Mouse (Mus musculus) heart, adult 2 months (tissue): Measurements from ENCODE around the gene Ptpru. TPM values are rescaled to one million over a fixed set of nuclear protein-coding genes. Genes with fewer than 3 reads are reported as not detected.

Experiments used
- DNase-seq, 2 experiments: peaks; one replicate each; pipeline ENCODE4 v3.0.0; 2021
- H3K27ac ChIP-seq: fragments of 200-600 bp; 2 replicates; pipeline ENCODE4 v1.8.1; 2022
- H3K27me3 ChIP-seq: fragments of 200-500 bp; 2 replicates; pipeline ENCODE4 v1.6.1; 2012; ENCODE audit warnings: mild to moderate bottlenecking, low read length, inconsistent platforms, mixed read lengths; ENCODE audit not compliant: control insufficient read depth, insufficient read depth
- H3K36me3 ChIP-seq: fragments of 200-500 bp; 2 replicates; pipeline ENCODE4 v1.6.1; 2012; ENCODE audit warnings: low read length, inconsistent platforms; ENCODE audit not compliant: control insufficient read depth, insufficient read depth
- H3K4me1 ChIP-seq: fragments of 200-500 bp; 2 replicates; pipeline ENCODE4 v1.6.1; 2011; ENCODE audit warnings: low read length; ENCODE audit not compliant: control insufficient read depth, insufficient read depth
- H3K4me3 ChIP-seq: fragments of 200-600 bp; 2 replicates; pipeline ENCODE4 v1.8.1; 2022
- H3K79me2 ChIP-seq: fragments of 200-500 bp; replicated peaks from 2 replicates; pipeline ENCODE4 v1.6.1; 2012; ENCODE audit warnings: mild to moderate bottlenecking, inconsistent platforms, low read length, moderate library complexity, mixed read lengths; ENCODE audit not compliant: control insufficient read depth, insufficient read depth
- H3K9ac ChIP-seq: fragments of 200-500 bp; 2 replicates; pipeline ENCODE4 v1.6.1; 2012; ENCODE audit warnings: low read depth, mild to moderate bottlenecking, control low read depth, inconsistent platforms, low read length, mixed read lengths
- CTCF ChIP-seq: fragments of 200-600 bp; IDR thresholded peaks from 2 replicates; pipeline ENCODE4 v1.8.1; 2022; ENCODE audit warnings: antibody characterized with exemption, mild to moderate bottlenecking, moderate library complexity
- EP300 ChIP-seq: fragments of 200-500 bp; IDR thresholded peaks from 2 replicates; pipeline ENCODE4 v1.6.1; 2011; ENCODE audit warnings: low read depth, low read length, control low read depth; ENCODE audit not compliant: insufficient read depth
- POLR2A ChIP-seq: fragments of 200-500 bp; IDR thresholded peaks from 2 replicates; pipeline ENCODE4 v1.6.1; 2011; ENCODE audit warnings: mild to moderate bottlenecking, low read depth, low read length, control low read depth; ENCODE audit not compliant: insufficient read depth
- WGBS: fragments of 180-500 bp; shearing (Covaris S2); methylation state at CpG from one replicate; pipeline ENCODE4 v1.1.7; 2018; 5-methylcytosine and 5-hydroxymethylcytosine counted together
- intact Hi-C: fragments of 180-260 bp; cut with DNase I; formaldehyde crosslinking; loops from one replicate; pipeline ENCODE4 v1.15.1; 2025
- long read RNA-seq: library from polyadenylated mRNA; stranded (forward); transcript quantifications from one replicate; pipeline ENCODE4 v2.0.0, GENCODE M21; 2021
- polyA plus RNA-seq: library from polyadenylated mRNA; depleted of rRNA; stranded (reverse); fragments of >200 nt; gene quantifications from 2 replicates; pipeline ENCODE4 v1.2.3, GENCODE M21; 2012; rRNA removed
- total RNA-seq, 2 experiments: library from RNA; stranded (reverse); gene quantifications; 2 replicates each; pipeline ENCODE4 v1.2.3; 2021

The Ptpru gene
- 1 to 10 TPM; 4.3 to 5.7 TPM for total RNA-seq
- polyA plus RNA-seq, result 4.2 and 5.5 TPM in 2 replicates
- long read RNA-seq, full-length matches to known transcripts, result 1 of 3 reads
- long read RNA-seq, partial matches to known transcripts, result 1 of 3 reads
- long read RNA-seq, other reads (novel, unspliced or antisense), result 1 of 3 reads

- Histone ChIP-seq H3K27me3 (peaks cover 2% of the 10 kb centered on the region; the same call in 1 of the 2 replicates), H3K4me1 (peaks cover 1% of the 10 kb centered on the region; the same call in 1 of the 2 replicates), H3K36me3 (no peaks in the 10 kb centered on the region), H3K9ac (peak within 1 kb of the TSS; percentile 66), H3K27ac (peak within 1 kb of the TSS; percentile 4; the same call in 1 of the 2 replicates), H3K4me3 (peak within 1 kb of the TSS; percentile 65), H3K79me2 (no peaks in the 10 kb centered on the region)
- 1% methylated on average over 70 of the region's 72 CpGs for WGBS
- peak; percentile 92 to 99 for DNase-seq
- TF ChIP-seq CTCF, result peak; percentile 100; the same call in 1 of the 2 replicates
- no peak for TF ChIP-seq POLR2A
- TF ChIP-seq EP300, result 0 out of 2 replicates have a peak, but pooled peaks have one; percentile 70
- intact Hi-C loops, result loop anchor here (1.0 to 2.0 kb wide), 4 partner anchors 115 to 878 kb away; no protein-coding TSS in a partner anchor
Measured at GRCm38 (mm10) chr4:131837872-131838524, at the start of gene Ptpru. Gene Ptpru (minus strand): TSS chr4:131838288.

DNA sequence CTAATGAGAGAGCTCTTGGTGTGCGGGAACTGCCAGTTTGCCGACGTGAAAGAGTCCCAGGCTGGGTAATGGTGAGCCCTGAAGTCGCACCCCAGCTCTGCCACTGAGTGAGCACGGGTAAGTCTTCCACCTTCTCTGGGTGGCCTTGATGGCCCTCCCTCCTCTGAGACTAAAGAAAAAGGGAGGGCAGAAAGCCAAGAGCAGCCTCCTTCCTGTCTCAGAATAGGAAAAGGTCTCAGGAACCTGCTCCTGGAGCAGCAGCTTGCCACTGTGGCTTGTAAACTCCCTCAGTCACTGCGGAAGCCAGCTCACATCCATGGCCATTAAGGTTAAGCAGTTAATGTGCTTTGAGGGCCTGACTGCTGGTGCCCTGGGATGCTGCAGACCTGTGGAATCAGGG lies 47.3 kb upstream of the Ptpru start:
- H3K4me3 ChIP-seq, result no peak overlapping the region
- TF ChIP-seq POLR2A, result no peak
- no peak for TF ChIP-seq EP300
- no peak for TF ChIP-seq CTCF
- DNase-seq, result peak in 1 of 2 experiments; percentile 39
- H3K36me3 ChIP-seq, result peaks cover 39% of the 10 kb centered on the region
- H3K79me2 ChIP-seq, result peaks cover 12% of the 10 kb centered on the region
- WGBS, result 39% methylated on average over 6 of the region's 6 CpGs
- no peak overlapping the region for H3K9ac ChIP-seq
- H3K27ac ChIP-seq, result peak overlapping the region; percentile 26
- H3K4me1 ChIP-seq, result peaks cover 33% of the 10 kb centered on the region
- intact Hi-C loops, result no loop called here
- H3K27me3 ChIP-seq, result no peaks in the 10 kb centered on the region

- peak in 1 of 2 experiments; percentile 29 for DNase-seq
- Histone ChIP-seq H3K4me3 (no peak overlapping the region), H3K36me3 (peaks cover 47% of the 10 kb centered on the region), H3K27ac (no peak overlapping the region), H3K9ac (no peak overlapping the region), H3K27me3 (no peaks in the 10 kb centered on the region), H3K4me1 (peaks cover 38% of the 10 kb centered on the region), H3K79me2 (peaks cover 14% of the 10 kb centered on the region)
- WGBS, result 34% methylated on average over 6 of the region's 6 CpGs
- TF ChIP-seq EP300 (no peak), POLR2A (no peak), CTCF (no peak)
- intact Hi-C loops, result no loop called here
Measured at GRCm38 (mm10) chr4:131883571-131883970, 45.5 kb upstream of the Ptpru start.

DNA sequence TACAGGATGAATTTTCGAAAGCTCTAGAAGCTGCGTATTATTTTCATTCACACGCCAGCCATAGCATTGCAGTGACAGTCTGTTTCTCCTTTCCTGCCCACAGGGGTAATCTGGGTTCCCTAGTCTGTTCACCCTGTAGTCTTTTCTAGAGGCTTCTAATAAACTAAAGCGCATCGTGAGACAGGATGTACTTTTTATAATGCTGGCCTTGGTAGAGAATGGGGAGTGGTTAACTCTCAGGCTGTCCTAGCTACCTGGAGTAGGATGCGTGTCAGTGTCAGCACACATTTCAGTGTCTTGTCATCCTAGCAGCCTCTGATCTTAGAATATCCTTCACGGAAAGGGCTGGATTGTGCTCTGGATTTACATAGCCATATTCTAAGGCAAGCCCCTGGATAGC lies 43.2 kb upstream of the Ptpru start:
- Histone ChIP-seq H3K4me3 (no peak overlapping the region), H3K9ac (peak overlapping the region; percentile 20; the same call in 1 of the 2 replicates), H3K27ac (no peak overlapping the region), H3K4me1 (peaks cover 48% of the 10 kb centered on the region), H3K27me3 (no peaks in the 10 kb centered on the region), H3K79me2 (peaks cover 15% of the 10 kb centered on the region), H3K36me3 (peaks cover 56% of the 10 kb centered on the region)
- TF ChIP-seq EP300 (no peak), POLR2A (no peak), CTCF (no peak)
- intact Hi-C loops, result no loop called here
- no peak for DNase-seq
- WGBS, result 46% methylated on average over 7 of the region's 7 CpGs

- no peak for TF ChIP-seq EP300
- TF ChIP-seq CTCF, result no peak
- TF ChIP-seq POLR2A, result no peak
- Histone ChIP-seq H3K4me1 (peaks cover 49% of the 10 kb centered on the region), H3K27ac (no peak overlapping the region), H3K9ac (no peak overlapping the region; the same call in 1 of the 2 replicates), H3K79me2 (peaks cover 12% of the 10 kb centered on the region), H3K36me3 (peaks cover 61% of the 10 kb centered on the region), H3K27me3 (no peaks in the 10 kb centered on the region), H3K4me3 (no peak overlapping the region)
- WGBS, result 26% methylated on average over 1 of the region's 1 CpGs
- no peak for DNase-seq
- intact Hi-C loops, result no loop called here
Measured at GRCm38 (mm10) chr4:131879692-131880091, 41.6 kb upstream of the Ptpru start.

- TF ChIP-seq EP300 (no peak), POLR2A (no peak), CTCF (no peak)
- DNase-seq, result no peak
- Histone ChIP-seq H3K9ac (no peak overlapping the region), H3K4me1 (peaks cover 36% of the 10 kb centered on the region), H3K27ac (no peak overlapping the region), H3K36me3 (peaks cover 45% of the 10 kb centered on the region), H3K27me3 (no peaks in the 10 kb centered on the region), H3K79me2 (peaks cover 10% of the 10 kb centered on the region), H3K4me3 (no peak overlapping the region)
- WGBS, result 51% methylated on average over 2 of the region's 2 CpGs
- intact Hi-C loops, result no loop called here
Measured at GRCm38 (mm10) chr4:131876836-131877235, 38.7 kb upstream of the Ptpru start.
